Mouse (Mus musculus) neural tube, embryonic 15.5 days (tissue): ENCODE measurements around the gene Ubap1. TPM values are rescaled to one million over a fixed set of nuclear protein-coding genes. Genes with fewer than 3 reads are reported as not detected.

Source experiments
- ATAC-seq: fragments of 200-750 bp; cut with Nextera tagmentation; 2 replicates; pipeline ENCODE4 v1.8.0; 2017; ENCODE audit warnings: mild to moderate bottlenecking, moderate TSS enrichment, moderate library complexity; ENCODE audit not compliant: low FRiP score
- H3K27ac ChIP-seq: fragments of 300-500 bp; sonication (generic); replicated peaks from 2 replicates; pipeline ENCODE4 v1.5.1; 2015; ENCODE audit warnings: mild to moderate bottlenecking, inconsistent platforms
- H3K27me3 ChIP-seq: fragments of 300-500 bp; sonication (generic); replicated peaks from 2 replicates; pipeline ENCODE4 v1.6.1; 2015; ENCODE audit warnings: inconsistent platforms
- H3K36me3 ChIP-seq: fragments of 300-500 bp; sonication (generic); 2 replicates; pipeline ENCODE4 v1.6.1; 2015; ENCODE audit warnings: inconsistent platforms
- H3K4me1 ChIP-seq: fragments of 300-500 bp; sonication (generic); 2 replicates; pipeline ENCODE4 v1.6.1; 2015; ENCODE audit warnings: inconsistent platforms
- H3K4me2 ChIP-seq: fragments of 300-500 bp; sonication (generic); 2 replicates; pipeline ENCODE4 v1.6.1; 2015; ENCODE audit warnings: inconsistent platforms, mild to moderate bottlenecking, moderate library complexity
- H3K4me3 ChIP-seq: fragments of 300-500 bp; sonication (generic); replicated peaks from 2 replicates; pipeline ENCODE4 v1.5.1; 2015; ENCODE audit warnings: mild to moderate bottlenecking, inconsistent platforms
- H3K9ac ChIP-seq: fragments of 300-500 bp; sonication (generic); replicated peaks from 2 replicates; pipeline ENCODE4 v1.6.1; 2015; ENCODE audit warnings: mild to moderate bottlenecking, inconsistent platforms
- H3K9me3 ChIP-seq: fragments of 300-500 bp; sonication (generic); replicated peaks from 2 replicates; pipeline ENCODE4 v1.6.1; 2016; ENCODE audit warnings: inconsistent platforms
- WGBS: fragments of 180-500 bp; shearing (Covaris S2); methylation state at CpG from one replicate; pipeline ENCODE4 v1.1.7; 2015; ENCODE audit warnings: mixed read lengths; 5-methylcytosine and 5-hydroxymethylcytosine counted together
- polyA plus RNA-seq: library from polyadenylated mRNA; unstranded; fragments of >200 nt; fragmentation: Nextera tagmentation; extraction: Ambion mirVana; gene quantifications from 2 replicates; pipeline ENCODE4 v1.2.1, GENCODE M21; 2015

Ubap1 gene
- polyA plus RNA-seq: 68.1 and 69.3 TPM in 2 replicates

- Histone ChIP-seq H3K4me1 (peaks cover 14% of the 10 kb centered on the region), H3K9ac (peak within 1 kb of the TSS; percentile 82), H3K27me3 (no peaks in the 10 kb centered on the region), H3K4me2 (peak within 1 kb of the TSS; percentile 72), H3K36me3 (no peaks in the 10 kb centered on the region), H3K9me3 (no peaks in the 10 kb centered on the region), H3K4me3 (peak within 1 kb of the TSS; percentile 79), H3K27ac (peak within 1 kb of the TSS; percentile 98)
- peak; percentile 98 for ATAC-seq
- WGBS: 1% methylated on average over 31 of the region's 31 CpGs
Observed at GRCm38 (mm10) chr4:41348584-41349198, at the start of gene Ubap1. Ubap1 (plus strand) TSS chr4:41348996.

- Histone ChIP-seq H3K27me3 (no peaks in the 10 kb centered on the region), H3K27ac (no peak overlapping the region), H3K9ac (no peak overlapping the region), H3K4me1 (no peaks in the 10 kb centered on the region), H3K4me2 (no peak overlapping the region), H3K9me3 (no peaks in the 10 kb centered on the region), H3K36me3 (peaks cover 50% of the 10 kb centered on the region), H3K4me3 (no peak overlapping the region)
- ATAC-seq: no peak
- 92% methylated on average over 7 of the region's 7 CpGs for WGBS
Observed at GRCm38 (mm10) chr4:41303671-41304070, 45.1 kb upstream of the Ubap1 start.

GRCm38 (mm10) chr4:41304302-41304701 is 44.5 kb upstream of the Ubap1 start:
- Histone ChIP-seq H3K9ac (no peak overlapping the region), H3K27me3 (no peaks in the 10 kb centered on the region), H3K4me1 (no peaks in the 10 kb centered on the region), H3K4me3 (no peak overlapping the region), H3K4me2 (no peak overlapping the region), H3K27ac (no peak overlapping the region), H3K9me3 (no peaks in the 10 kb centered on the region), H3K36me3 (peaks cover 49% of the 10 kb centered on the region)
- no peak for ATAC-seq
- 85% methylated on average over 3 of the region's 3 CpGs for WGBS

GRCm38 (mm10) chr4:41307406-41307805 is 41.4 kb upstream of the Ubap1 start:
- H3K4me2 ChIP-seq: no peak overlapping the region
- H3K9ac ChIP-seq: no peak overlapping the region
- H3K36me3 ChIP-seq: peaks cover 41% of the 10 kb centered on the region
- peaks cover 17% of the 10 kb centered on the region for H3K4me1 ChIP-seq
- 81% methylated on average over 6 of the region's 6 CpGs for WGBS
- no peak overlapping the region for H3K27ac ChIP-seq
- no peak for ATAC-seq
- no peaks in the 10 kb centered on the region for H3K27me3 ChIP-seq
- H3K4me3 ChIP-seq: no peak overlapping the region
- H3K9me3 ChIP-seq: no peaks in the 10 kb centered on the region

- H3K27me3 ChIP-seq: no peaks in the 10 kb centered on the region
- no peak overlapping the region for H3K27ac ChIP-seq
- no peak overlapping the region for H3K4me2 ChIP-seq
- peaks cover 34% of the 10 kb centered on the region for H3K36me3 ChIP-seq
- H3K4me3 ChIP-seq: no peak overlapping the region
- no peak overlapping the region for H3K9ac ChIP-seq
- WGBS: 96% methylated on average over 9 of the region's 9 CpGs
- ATAC-seq: no peak
- no peaks in the 10 kb centered on the region for H3K9me3 ChIP-seq
- peaks cover 39% of the 10 kb centered on the region for H3K4me1 ChIP-seq
Observed at GRCm38 (mm10) chr4:41310567-41311563, 37.9 kb upstream of the Ubap1 start.

- peaks cover 39% of the 10 kb centered on the region for H3K4me1 ChIP-seq
- 0 out of 2 replicates have a peak, but pooled peaks have one; percentile 3 for ATAC-seq
- WGBS: 12% methylated on average over 14 of the region's 14 CpGs
- no peaks in the 10 kb centered on the region for H3K27me3 ChIP-seq
- H3K4me3 ChIP-seq: peak overlapping the region; percentile 99
- peak overlapping the region; percentile 97 for H3K27ac ChIP-seq
- H3K9me3 ChIP-seq: no peaks in the 10 kb centered on the region
- H3K36me3 ChIP-seq: peaks cover 28% of the 10 kb centered on the region
- peak overlapping the region; percentile 92 for H3K4me2 ChIP-seq
- H3K9ac ChIP-seq: peak overlapping the region; percentile 98
Observed at GRCm38 (mm10) chr4:41313722-41314121, 35.1 kb upstream of the Ubap1 start.

GRCm38 (mm10) chr4:41314141-41315129 is 34.4 kb upstream of the Ubap1 start, which contains the start of gene Dcaf12:
Dcaf12 (minus strand) TSS chr4:41314889.
- peaks cover 23% of the 10 kb centered on the region for H3K36me3 ChIP-seq
- ATAC-seq: peak; percentile 98
- H3K27me3 ChIP-seq: no peaks in the 10 kb centered on the region
- H3K4me3 ChIP-seq: peak within 1 kb of the TSS; percentile 99
- under 1% methylated on average over 70 of the region's 70 CpGs for WGBS
- peak within 1 kb of the TSS; percentile 92 for H3K4me2 ChIP-seq
- peak within 1 kb of the TSS; percentile 98 for H3K9ac ChIP-seq
- peak within 1 kb of the TSS; percentile 97 for H3K27ac ChIP-seq
- no peaks in the 10 kb centered on the region for H3K9me3 ChIP-seq
- peaks cover 39% of the 10 kb centered on the region for H3K4me1 ChIP-seq

GRCm38 (mm10) chr4:41315173-41315572 is 33.6 kb upstream of the Ubap1 start:
- Histone ChIP-seq H3K4me2 (peak overlapping the region; percentile 92), H3K9ac (peak overlapping the region; percentile 98), H3K27me3 (no peaks in the 10 kb centered on the region), H3K9me3 (no peaks in the 10 kb centered on the region), H3K27ac (peak overlapping the region; percentile 97), H3K4me3 (peak overlapping the region; percentile 99), H3K4me1 (peaks cover 39% of the 10 kb centered on the region), H3K36me3 (peaks cover 15% of the 10 kb centered on the region)
- ATAC-seq: 0 out of 2 replicates have a peak, but pooled peaks have one; percentile 3
- WGBS: 60% methylated on average over 8 of the region's 8 CpGs

- WGBS: 89% methylated on average over 5 of the region's 5 CpGs
- Histone ChIP-seq H3K4me3 (no peak overlapping the region), H3K27ac (no peak overlapping the region), H3K36me3 (no peaks in the 10 kb centered on the region), H3K9me3 (no peaks in the 10 kb centered on the region), H3K9ac (no peak overlapping the region), H3K4me2 (no peak overlapping the region), H3K27me3 (no peaks in the 10 kb centered on the region), H3K4me1 (peaks cover 13% of the 10 kb centered on the region)
- ATAC-seq: no peak
Observed at GRCm38 (mm10) chr4:41318267-41318666, 30.5 kb upstream of the Ubap1 start.

- Histone ChIP-seq H3K4me3 (no peak overlapping the region), H3K27ac (no peak overlapping the region), H3K9ac (no peak overlapping the region), H3K4me1 (no peaks in the 10 kb centered on the region), H3K4me2 (no peak overlapping the region), H3K27me3 (no peaks in the 10 kb centered on the region), H3K36me3 (no peaks in the 10 kb centered on the region), H3K9me3 (no peaks in the 10 kb centered on the region)
- no peak for ATAC-seq
- 72% methylated on average over 4 of the region's 4 CpGs for WGBS
Observed at GRCm38 (mm10) chr4:41320971-41321370, 27.8 kb upstream of the Ubap1 start.

- H3K27me3 ChIP-seq: no peaks in the 10 kb centered on the region
- no peaks in the 10 kb centered on the region for H3K4me1 ChIP-seq
- no peak overlapping the region for H3K4me3 ChIP-seq
- H3K4me2 ChIP-seq: no peak overlapping the region
- no peaks in the 10 kb centered on the region for H3K36me3 ChIP-seq
- no peak overlapping the region for H3K9ac ChIP-seq
- H3K27ac ChIP-seq: no peak overlapping the region
- no peak for ATAC-seq
- 94% methylated on average over 6 of the region's 6 CpGs for WGBS
- H3K9me3 ChIP-seq: no peaks in the 10 kb centered on the region
Observed at GRCm38 (mm10) chr4:41326876-41327275, 21.9 kb upstream of the Ubap1 start.
